Mouse (Mus musculus) forebrain, embryonic 13.5 days (tissue): Measurements from ENCODE around the gene Rsl24d1. TPM values are rescaled to one million over a fixed set of nuclear protein-coding genes. Genes with fewer than 3 reads are reported as not detected.
"Not testable (repeated sequence)": the region's sequence is repeated elsewhere in the genome, so short reads cannot be mapped to it uniquely, and the experiment has no call there.

Experiments used
- ATAC-seq: fragments of 200-750 bp; cut with Nextera tagmentation; 2 replicates; pipeline ENCODE4 v1.8.0; 2017
- H3K27ac ChIP-seq: fragments of 300-500 bp; sonication (generic); 2 replicates; pipeline ENCODE4 v1.5.1; 2015; ENCODE audit warnings: inconsistent platforms, mild to moderate bottlenecking, moderate library complexity
- H3K27me3 ChIP-seq: fragments of 300-500 bp; sonication (generic); 2 replicates; pipeline ENCODE4 v1.6.1; 2015; ENCODE audit warnings: mild to moderate bottlenecking, inconsistent platforms
- H3K36me3 ChIP-seq: fragments of 300-500 bp; sonication (generic); 2 replicates; pipeline ENCODE4 v1.6.1; 2015; ENCODE audit warnings: mild to moderate bottlenecking, inconsistent platforms; ENCODE audit not compliant: poor library complexity, severe bottlenecking
- H3K4me1 ChIP-seq: fragments of 300-500 bp; sonication (generic); 2 replicates; pipeline ENCODE4 v1.6.1; 2015; ENCODE audit warnings: inconsistent platforms
- H3K4me2 ChIP-seq: fragments of 300-500 bp; sonication (generic); 2 replicates; pipeline ENCODE4 v1.6.1; 2015; ENCODE audit warnings: inconsistent platforms, mild to moderate bottlenecking, moderate library complexity
- H3K4me3 ChIP-seq: fragments of 300-500 bp; sonication (generic); 2 replicates; pipeline ENCODE4 v1.5.1; 2015; ENCODE audit warnings: mild to moderate bottlenecking, inconsistent platforms
- H3K9ac ChIP-seq: fragments of 300-500 bp; sonication (generic); 2 replicates; pipeline ENCODE4 v1.6.1; 2015; ENCODE audit warnings: mild to moderate bottlenecking, inconsistent platforms
- H3K9me3 ChIP-seq: fragments of 300-500 bp; sonication (generic); replicated peaks from 2 replicates; pipeline ENCODE4 v1.6.1; 2016; ENCODE audit warnings: inconsistent platforms
- WGBS: fragments of 180-500 bp; shearing (Covaris S2); methylation state at CpG from one replicate; pipeline ENCODE4 v1.1.7; 2015; 5-methylcytosine and 5-hydroxymethylcytosine counted together
- polyA plus RNA-seq: library from polyadenylated mRNA; unstranded; fragments of >200 nt; fragmentation: Nextera tagmentation; extraction: Ambion mirVana; gene quantifications from 2 replicates; pipeline ENCODE4 v1.2.1, GENCODE M21; 2015

Rsl24d1 gene
- polyA plus RNA-seq, 1 experiment from 2014 or later, result 133 TPM

GRCm38 (mm10) chr9:73103880-73104198 lies 9.4 kb upstream of the Rsl24d1 start:
- ATAC-seq, result no peak; the same call in 1 of the 2 replicates

GRCm38 (mm10) chr9:73105141-73105540 lies 8.1 kb upstream of the Rsl24d1 start:
- H3K4me1 ChIP-seq, result peaks cover 8% of the 10 kb centered on the region
- no peaks in the 10 kb centered on the region for H3K9me3 ChIP-seq
- H3K27me3 ChIP-seq, result peaks cover 68% of the 10 kb centered on the region
- no peak overlapping the region for H3K9ac ChIP-seq
- H3K27ac ChIP-seq, result no peak overlapping the region
- no peak for ATAC-seq
- no peak overlapping the region for H3K4me2 ChIP-seq
- H3K36me3 ChIP-seq, result no peaks in the 10 kb centered on the region
- 60% methylated on average over 1 of the region's 1 CpGs for WGBS
- no peak overlapping the region for H3K4me3 ChIP-seq

More at GRCm38 (mm10) chr9:73103880-73104198, 9.4 kb upstream of the Rsl24d1 start:
- H3K27ac ChIP-seq, result no peak overlapping the region
- H3K4me1 ChIP-seq, result peaks cover 8% of the 10 kb centered on the region
- peak overlapping the region; percentile 61; the same call in 1 of the 2 replicates for H3K9ac ChIP-seq
- peaks cover 67% of the 10 kb centered on the region for H3K27me3 ChIP-seq
- H3K4me2 ChIP-seq, result peak overlapping the region; percentile 79
- 36% methylated on average over 5 of the region's 5 CpGs for WGBS
- no peaks in the 10 kb centered on the region for H3K9me3 ChIP-seq
- H3K36me3 ChIP-seq, result no peaks in the 10 kb centered on the region
- peak overlapping the region; percentile 42 for H3K4me3 ChIP-seq

GRCm38 (mm10) chr9:73105771-73106170 lies 7.5 kb upstream of the Rsl24d1 start:
- Histone ChIP-seq H3K4me3 (no peak overlapping the region), H3K4me1 (peaks cover 8% of the 10 kb centered on the region), H3K27ac (no peak overlapping the region), H3K36me3 (no peaks in the 10 kb centered on the region), H3K4me2 (no peak overlapping the region), H3K9ac (no peak overlapping the region), H3K9me3 (no peaks in the 10 kb centered on the region), H3K27me3 (peaks cover 68% of the 10 kb centered on the region)
- no peak for ATAC-seq

- ATAC-seq, H3K27ac ChIP-seq, H3K4me3 ChIP-seq, H3K4me1 ChIP-seq, H3K27me3 ChIP-seq, H3K4me2 ChIP-seq, H3K9me3 ChIP-seq, H3K9ac ChIP-seq: not testable (repeated sequence)
- 97% methylated on average over 5 of the region's 6 CpGs for WGBS
- peaks cover 57% of the 10 kb centered on the region for H3K36me3 ChIP-seq
These were observed 3.5 kb downstream of the Rsl24d1 start for GRCm38 (mm10) chr9:73116704-73117103.

- Histone ChIP-seq H3K9me3 (no peaks in the 10 kb centered on the region), H3K27ac (no peak overlapping the region), H3K36me3 (peaks cover 65% of the 10 kb centered on the region), H3K9ac (no peak overlapping the region), H3K4me3 (no peak overlapping the region), H3K4me2 (no peak overlapping the region), H3K27me3 (no peaks in the 10 kb centered on the region), H3K4me1 (peaks cover 7% of the 10 kb centered on the region)
- WGBS, result 90% methylated on average over 4 of the region's 4 CpGs
- ATAC-seq, result no peak
These were observed 4.8 kb downstream of the Rsl24d1 start for GRCm38 (mm10) chr9:73118012-73118411.

- H3K27ac ChIP-seq, result no peak overlapping the region
- no peak overlapping the region for H3K9ac ChIP-seq
- no peak overlapping the region for H3K4me3 ChIP-seq
- peaks cover 83% of the 10 kb centered on the region for H3K36me3 ChIP-seq
- no peaks in the 10 kb centered on the region for H3K9me3 ChIP-seq
- H3K4me2 ChIP-seq, result no peak overlapping the region
- H3K4me1 ChIP-seq, result no peaks in the 10 kb centered on the region
- 75% methylated on average over 8 of the region's 8 CpGs for WGBS
- no peaks in the 10 kb centered on the region for H3K27me3 ChIP-seq
- no peak for ATAC-seq
These were observed 8.5 kb downstream of the Rsl24d1 start for GRCm38 (mm10) chr9:73121735-73122134.

- Histone ChIP-seq H3K4me3 (no peak overlapping the region), H3K4me1 (no peaks in the 10 kb centered on the region), H3K36me3 (peaks cover 93% of the 10 kb centered on the region), H3K4me2 (no peak overlapping the region), H3K27ac (no peak overlapping the region), H3K27me3 (no peaks in the 10 kb centered on the region), H3K9me3 (no peaks in the 10 kb centered on the region), H3K9ac (no peak overlapping the region)
- WGBS, result 94% methylated on average over 8 of the region's 8 CpGs
- no peak for ATAC-seq
These were observed 11.9 kb downstream of the Rsl24d1 start for GRCm38 (mm10) chr9:73125043-73125570.

- Histone ChIP-seq H3K27me3 (no peaks in the 10 kb centered on the region), H3K4me3 (no peak overlapping the region), H3K4me1 (no peaks in the 10 kb centered on the region), H3K27ac (no peak overlapping the region), H3K9ac (no peak overlapping the region), H3K9me3 (no peaks in the 10 kb centered on the region), H3K4me2 (no peak overlapping the region), H3K36me3 (peaks cover 74% of the 10 kb centered on the region)
- WGBS, result 90% methylated on average over 2 of the region's 2 CpGs
- no peak for ATAC-seq
These were observed 14.2 kb downstream of the Rsl24d1 start for GRCm38 (mm10) chr9:73127457-73127856.

GRCm38 (mm10) chr9:73129875-73130274 lies 16.6 kb downstream of the Rsl24d1 start:
- 76% methylated on average over 8 of the region's 8 CpGs for WGBS
- Histone ChIP-seq H3K27me3 (no peaks in the 10 kb centered on the region), H3K36me3 (peaks cover 58% of the 10 kb centered on the region), H3K9ac (no peak overlapping the region), H3K27ac (no peak overlapping the region), H3K4me1 (no peaks in the 10 kb centered on the region), H3K4me2 (no peak overlapping the region), H3K4me3 (no peak overlapping the region), H3K9me3 (no peaks in the 10 kb centered on the region)
- ATAC-seq, result no peak

GRCm38 (mm10) chr9:73130529-73130928 lies 17.3 kb downstream of the Rsl24d1 start:
- Histone ChIP-seq H3K27ac (no peak overlapping the region), H3K9ac (no peak overlapping the region), H3K4me2 (no peak overlapping the region), H3K4me1 (no peaks in the 10 kb centered on the region), H3K4me3 (no peak overlapping the region), H3K9me3 (no peaks in the 10 kb centered on the region), H3K27me3 (no peaks in the 10 kb centered on the region), H3K36me3 (peaks cover 51% of the 10 kb centered on the region)
- WGBS, result 96% methylated on average over 4 of the region's 4 CpGs
- no peak for ATAC-seq

GRCm38 (mm10) chr9:73137341-73137886 lies 24.2 kb downstream of the Rsl24d1 start:
- no peak for ATAC-seq
- no peak overlapping the region for H3K27ac ChIP-seq
- no peak overlapping the region for H3K9ac ChIP-seq
- H3K4me1 ChIP-seq, result no peaks in the 10 kb centered on the region
- H3K27me3 ChIP-seq, result no peaks in the 10 kb centered on the region
- no peaks in the 10 kb centered on the region for H3K9me3 ChIP-seq
- no peak overlapping the region for H3K4me3 ChIP-seq
- H3K36me3 ChIP-seq, result 0 out of 2 replicates have a peak, but pooled peaks cover 3% of the 10 kb centered on the region
- 82% methylated on average over 11 of the region's 11 CpGs for WGBS
- H3K4me2 ChIP-seq, result no peak overlapping the region

GRCm38 (mm10) chr9:73154347-73154746 lies 41.1 kb downstream of the Rsl24d1 start:
- no peak overlapping the region for H3K27ac ChIP-seq
- H3K4me1 ChIP-seq, result no peaks in the 10 kb centered on the region
- no peak for ATAC-seq
- H3K4me3 ChIP-seq, result no peak overlapping the region
- no peaks in the 10 kb centered on the region for H3K27me3 ChIP-seq
- no peak overlapping the region for H3K9ac ChIP-seq
- 54% methylated on average over 9 of the region's 9 CpGs for WGBS
- no peak overlapping the region for H3K4me2 ChIP-seq
- no peaks in the 10 kb centered on the region for H3K9me3 ChIP-seq
- H3K36me3 ChIP-seq, result no peaks in the 10 kb centered on the region

- 88% methylated on average over 4 of the region's 4 CpGs for WGBS
- Histone ChIP-seq H3K9me3 (no peaks in the 10 kb centered on the region), H3K27me3 (no peaks in the 10 kb centered on the region), H3K4me3 (no peak overlapping the region), H3K4me1 (no peaks in the 10 kb centered on the region), H3K36me3 (no peaks in the 10 kb centered on the region), H3K27ac (no peak overlapping the region), H3K4me2 (no peak overlapping the region), H3K9ac (no peak overlapping the region)
- ATAC-seq, result no peak
These were observed 44.7 kb downstream of the Rsl24d1 start for GRCm38 (mm10) chr9:73157968-73158367.
